Mouse (Mus musculus): ENCODE data around the gene Cpne2.

GRCm38 (mm10) chr8:94582569-94582968 is 49.8 kb downstream of the Cpne2 start:
- no peak for TF ChIP-seq POLR2A (IDR thresholded peaks at IDR 0.05; ENCODE audit: insufficient read depth, low read length)
- no peak for TF ChIP-seq CTCF (IDR thresholded peaks at IDR 0.05; ENCODE audit: low read depth, low read length)
- TF ChIP-seq EP300 (IDR thresholded peaks at IDR 0.05; ENCODE audit: insufficient read depth, low read depth, low read length): no peak
